Mouse (Mus musculus) MEL (cell line): Measurements from ENCODE around the gene Nfix. TPM values are rescaled to one million over a fixed set of nuclear protein-coding genes. Genes with fewer than 3 reads are reported as not detected.

Experiments used
- DNase-seq: peaks from one replicate; pipeline ENCODE4 v3.0.0; 2011; ENCODE audit warnings: low read depth, low spot score
- H3K27ac ChIP-seq: 2 replicates; pipeline ENCODE4 v1.5.1; 2012; ENCODE audit warnings: low read depth, mild to moderate bottlenecking, control low read depth, low read length, moderate library complexity; ENCODE audit not compliant: control insufficient read depth
- H3K27me3 ChIP-seq, 2 experiments: fragments of 150-350 bp in 1 of 2; sonication (generic) in 1 of 2; 2 replicates each; pipeline ENCODE4 v1.6.1; 2012; ENCODE audit warnings: low read length in 2 of 2, mild to moderate bottlenecking in 2 of 2, improper control_type of control experiment in 1 of 2, moderate library complexity in 1 of 2; ENCODE audit not compliant: insufficient read depth in 2 of 2, control insufficient read depth in 1 of 2
- H3K36me3 ChIP-seq, 2 experiments: 2 replicates each; pipeline ENCODE4 v1.6.1; 2012 to 2014; ENCODE audit warnings: low read length in 2 of 2, improper control_type of control experiment in 1 of 2, inconsistent platforms in 1 of 2, mild to moderate bottlenecking in 1 of 2; ENCODE audit not compliant: insufficient read depth in 2 of 2, control insufficient read depth in 1 of 2
- H3K4me1 ChIP-seq, 2 experiments: fragments of 150-350 bp in 1 of 2; sonication (generic) in 1 of 2; 2 replicates each; pipeline ENCODE4 v1.6.1; 2012; ENCODE audit warnings: low read length in 2 of 2, improper control_type of control experiment in 1 of 2, mild to moderate bottlenecking in 1 of 2; ENCODE audit not compliant: insufficient read depth in 2 of 2, control insufficient read depth in 1 of 2
- H3K4me3 ChIP-seq, 2 experiments: fragments of 150-350 bp in 1 of 2; sonication (generic) in 1 of 2; 2 replicates each; pipeline ENCODE4 v1.5.1; 2012; ENCODE audit warnings: low read depth in 2 of 2, low read length in 2 of 2, mild to moderate bottlenecking in 2 of 2, moderate library complexity in 2 of 2, control low read depth in 1 of 2, improper control_type of control experiment in 1 of 2; ENCODE audit not compliant: control insufficient read depth in 1 of 2, insufficient read depth in 1 of 2
- H3K79me2 ChIP-seq: 2 replicates; pipeline ENCODE4 v1.6.1; 2012; ENCODE audit warnings: mild to moderate bottlenecking, low read length, moderate library complexity; ENCODE audit not compliant: control insufficient read depth, poor library complexity, insufficient read depth
- H3K9ac ChIP-seq: 2 replicates; pipeline ENCODE4 v1.6.1; 2012; ENCODE audit warnings: low read depth, mild to moderate bottlenecking, control low read depth, low read length, moderate library complexity; ENCODE audit not compliant: control insufficient read depth, poor library complexity, severe bottlenecking
- H3K9me3 ChIP-seq: fragments of 150-350 bp; sonication (generic); replicated peaks from 2 replicates; pipeline ENCODE4 v1.6.1; 2012; ENCODE audit warnings: mild to moderate bottlenecking, low read length, improper control_type of control experiment, moderate library complexity; ENCODE audit not compliant: insufficient read depth
- BHLHE40 ChIP-seq: IDR thresholded peaks from 2 replicates; pipeline ENCODE4 v1.6.1; 2012; ENCODE audit warnings: low read depth, mild to moderate bottlenecking, inconsistent platforms, low read length, improper control_type of control experiment, borderline replicate concordance
- CHD1 ChIP-seq: IDR thresholded peaks from 2 replicates; pipeline ENCODE4 v1.6.1; 2012; ENCODE audit warnings: low read depth, mild to moderate bottlenecking, inconsistent platforms, low read length, improper control_type of control experiment
- CHD2 ChIP-seq: IDR thresholded peaks from 2 replicates; pipeline ENCODE4 v1.6.1; 2011; ENCODE audit warnings: low read length, improper control_type of control experiment
- E2F4 ChIP-seq: IDR thresholded peaks from 2 replicates; pipeline ENCODE4 v1.6.1; 2011; ENCODE audit warnings: low read depth, low read length, improper control_type of control experiment, borderline replicate concordance
- ELF1 ChIP-seq: IDR thresholded peaks from 2 replicates; pipeline ENCODE4 v1.6.1; 2014; ENCODE audit warnings: low read depth, mild to moderate bottlenecking, inconsistent platforms, low read length, improper control_type of control experiment, moderate library complexity
- EP300 ChIP-seq, 2 experiments: IDR thresholded peaks; 2 replicates each; pipeline ENCODE4 v1.6.1; 2011; ENCODE audit warnings: improper control_type of control experiment in 2 of 2, low read length in 2 of 2, low read depth in 1 of 2, mild to moderate bottlenecking in 1 of 2
- GABPA ChIP-seq: IDR thresholded peaks from 2 replicates; pipeline ENCODE4 v1.6.1; 2012; ENCODE audit warnings: low read depth, mild to moderate bottlenecking, inconsistent platforms, low read length, improper control_type of control experiment, moderate library complexity
- JUND ChIP-seq: IDR thresholded peaks from 2 replicates; pipeline ENCODE4 v1.6.1; 2011; ENCODE audit warnings: low read depth, mild to moderate bottlenecking, improper control_type of control experiment, low read length
- KAT2A ChIP-seq: conservative IDR thresholded peaks from 2 replicates; pipeline ENCODE4 v1.6.1; 2012; ENCODE audit warnings: low read depth, low read length, improper control_type of control experiment, inconsistent platforms
- MAX ChIP-seq: IDR thresholded peaks from 2 replicates; pipeline ENCODE4 v1.6.1; 2011; ENCODE audit warnings: low read length, improper control_type of control experiment
- MEF2A ChIP-seq: IDR thresholded peaks from 2 replicates; pipeline ENCODE4 v1.6.1; 2014; ENCODE audit warnings: low read depth, mild to moderate bottlenecking, inconsistent platforms, low read length, improper control_type of control experiment; ENCODE audit not compliant: poor library complexity, insufficient replicate concordance, severe bottlenecking; ENCODE audit errors: extremely low read depth
- MXI1 ChIP-seq: IDR thresholded peaks from 2 replicates; pipeline ENCODE4 v1.6.1; 2011; ENCODE audit warnings: mild to moderate bottlenecking, low read depth, low read length, improper control_type of control experiment
- MYB ChIP-seq: IDR thresholded peaks from 2 replicates; pipeline ENCODE4 v1.6.1; 2011; ENCODE audit warnings: mild to moderate bottlenecking, low read depth, low read length, improper control_type of control experiment
- NELFE ChIP-seq: IDR thresholded peaks from 2 replicates; pipeline ENCODE4 v1.6.1; 2011; ENCODE audit warnings: low read depth, low read length, improper control_type of control experiment
- POLR2A ChIP-seq, 2 experiments: IDR thresholded peaks; 2 replicates each; pipeline ENCODE4 v1.6.1; 2011 to 2012; ENCODE audit warnings: low read length in 2 of 2, mild to moderate bottlenecking in 2 of 2, control low read depth in 1 of 2, improper control_type of control experiment in 1 of 2, low read depth in 1 of 2, moderate library complexity in 1 of 2; ENCODE audit not compliant: control insufficient read depth in 1 of 2, insufficient read depth in 1 of 2, poor library complexity in 1 of 2
- POLR2AphosphoS2 ChIP-seq: IDR thresholded peaks from 2 replicates; pipeline ENCODE4 v1.6.1; 2011; ENCODE audit warnings: low read length, improper control_type of control experiment
- POLR2AphosphoS5 ChIP-seq: IDR thresholded peaks from 2 replicates; pipeline ENCODE4 v1.6.1; 2012; ENCODE audit warnings: low read depth, borderline replicate concordance, mild to moderate bottlenecking, inconsistent platforms, low read length, moderate library complexity, mixed read lengths
- RAD21 ChIP-seq: IDR thresholded peaks from 2 replicates; pipeline ENCODE4 v1.6.1; 2011; ENCODE audit warnings: mild to moderate bottlenecking, low read depth, low read length, improper control_type of control experiment
- SMC3 ChIP-seq: IDR thresholded peaks from 2 replicates; pipeline ENCODE4 v1.6.1; 2011; ENCODE audit warnings: low read depth, low read length, improper control_type of control experiment
- TCF12 ChIP-seq: IDR thresholded peaks from 2 replicates; pipeline ENCODE4 v1.6.1; 2014; ENCODE audit warnings: low read depth, mild to moderate bottlenecking, inconsistent platforms, low read length, improper control_type of control experiment, moderate library complexity
- USF1 ChIP-seq: IDR thresholded peaks from 2 replicates; pipeline ENCODE4 v1.6.1; 2014; ENCODE audit warnings: low read depth, mild to moderate bottlenecking, inconsistent platforms, low read length, improper control_type of control experiment, moderate library complexity
- ZNF384 ChIP-seq: IDR thresholded peaks from 2 replicates; pipeline ENCODE4 v1.6.1; 2012; ENCODE audit warnings: low read depth, mild to moderate bottlenecking, inconsistent platforms, low read length, improper control_type of control experiment
- polyA plus RNA-seq, 2 experiments: library from polyadenylated mRNA; stranded (reverse) in 1 of 2; unstranded in 1 of 2; fragments of >175 nt in 1 of 2; fragments of >200 nt in 1 of 2; gene quantifications; 2 replicates each; pipeline versions ENCODE4 v1.2.1 to v1.2.4; 2012; ENCODE audit warnings: low replicate concordance in 2 of 2, low read depth in 1 of 2; ENCODE audit not compliant: insufficient read length in 2 of 2, insufficient read depth in 1 of 2, missing spikeins in 1 of 2
- total RNA-seq: library from RNA; depleted of rRNA; stranded (reverse); fragments of 300-350 nt; gene quantifications from 2 replicates; pipeline ENCODE4 v1.2.3, GENCODE M21; 2012

Gene Nfix
- total and polyA plus RNA-seq, 3 experiments, result 14.4 to 29.1 TPM; not detected in 1

- Histone ChIP-seq H3K4me1 (no peaks in the 10 kb centered on the region), H3K27ac (no peak overlapping the region), H3K79me2 (peaks cover 2% of the 10 kb centered on the region; the same call in 1 of the 2 replicates), H3K9ac (no peak overlapping the region), H3K4me3 (no peak overlapping the region), H3K36me3 (no peaks in the 10 kb centered on the region; a peak in 1 of 4 replicates), H3K9me3 (no peaks in the 10 kb centered on the region), H3K27me3 (no peaks in the 10 kb centered on the region)
- TF ChIP-seq ZNF384, result no peak
- TF ChIP-seq EP300 (IDR thresholded peaks at IDR 0.05; ENCODE audit: low read depth in 1 of 2, low read length in 2 of 2), result no peak
- TF ChIP-seq ELF1, result no peak
- no peak for TF ChIP-seq MAX
- no peak for TF ChIP-seq MYB
- no peak for TF ChIP-seq GABPA
- no peak for DNase-seq
Observed at GRCm38 (mm10) chr8:84782680-84783079, 17.5 kb downstream of the Nfix start.

DNA sequence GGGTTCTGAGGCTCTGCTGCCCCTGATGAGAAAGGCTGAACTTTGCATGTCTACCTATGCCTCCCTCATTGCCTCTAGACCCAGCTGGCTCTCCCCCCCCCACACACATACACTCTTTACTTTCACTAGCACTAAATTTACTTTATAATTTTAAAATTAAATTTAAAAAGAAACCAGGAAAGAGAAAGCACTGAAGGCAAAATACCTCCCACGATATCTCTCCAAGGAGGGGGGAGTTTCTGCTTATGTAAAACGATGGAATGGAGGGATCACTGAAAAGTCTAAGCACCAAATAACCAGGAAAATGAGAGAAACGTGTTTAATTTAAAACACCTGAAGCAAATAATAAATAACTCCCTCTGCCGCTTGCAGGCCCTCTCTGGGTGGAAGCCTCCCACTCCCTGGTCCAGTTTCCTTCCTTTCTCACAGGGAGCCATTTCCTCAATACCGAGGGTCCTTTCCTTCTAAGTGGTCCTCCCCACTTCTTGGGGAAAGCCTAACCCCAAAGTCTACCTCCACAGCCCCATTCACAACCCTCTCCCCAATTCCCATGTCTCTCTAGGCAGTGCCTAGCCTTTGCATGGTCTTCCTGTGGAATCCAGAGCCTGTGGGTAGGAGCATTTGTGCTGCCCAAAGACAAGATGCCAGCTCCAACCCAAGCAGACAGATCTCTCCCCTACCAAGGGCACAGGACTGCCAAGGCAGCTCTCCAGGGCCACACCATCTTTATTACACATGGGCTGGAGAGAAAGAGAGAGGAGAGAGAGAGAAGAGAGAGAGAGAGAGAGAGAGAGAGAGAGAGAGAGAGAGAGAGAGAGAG lies 18.2 kb downstream of the Nfix start:
- TF ChIP-seq BHLHE40 (no peak), NELFE (no peak), GABPA (no peak), E2F4 (no peak), POLR2A (IDR thresholded peaks at IDR 0.05; ENCODE audit: control insufficient read depth in 1 of 2, insufficient read depth in 1 of 2, low read depth in 1 of 2, low read length in 2 of 2, poor library complexity in 1 of 2) (no peak), USF1 (no peak), MYB (no peak), MEF2A (no peak), CHD1 (no peak), TCF12 (no peak), CHD2 (no peak), RAD21 (no peak), POLR2AphosphoS5 (no peak), POLR2AphosphoS2 (no peak), MXI1 (no peak), KAT2A (no peak), JUND (no peak), MAX (no peak), SMC3 (no peak)
- Histone ChIP-seq H3K9me3 (no peaks in the 10 kb centered on the region), H3K36me3 (no peaks in the 10 kb centered on the region; a peak in 1 of 4 replicates), H3K27ac (no peak overlapping the region), H3K4me1 (no peaks in the 10 kb centered on the region), H3K27me3 (no peaks in the 10 kb centered on the region), H3K79me2 (no peaks in the 10 kb centered on the region), H3K4me3 (no peak overlapping the region), H3K9ac (no peak overlapping the region)
- DNase-seq, result no peak
